Mouse (Mus musculus): ENCODE measurements around the gene Stxbp4.

- TF ChIP-seq POLR2A (IDR thresholded peaks at IDR 0.05; ENCODE audit: borderline replicate concordance, low read depth, low read length) (no peak), CTCF (IDR thresholded peaks at IDR 0.05; ENCODE audit: low read depth, low read length) (no peak)
Measured at GRCm38 (mm10) chr11:90438768-90439167, 199.1 kb downstream of the Stxbp4 start.
